Mouse (Mus musculus) stomach, postnatal 0 days (tissue): ENCODE data around the gene Mad1l1. TPM values are rescaled to one million over a fixed set of nuclear protein-coding genes. Genes with fewer than 3 reads are reported as not detected.

Source experiments
- ATAC-seq: fragments of 200-750 bp; cut with Nextera tagmentation; 2 replicates; pipeline ENCODE4 v1.8.0; 2017; ENCODE audit not compliant: low FRiP score, low TSS enrichment
- DNase-seq: peaks from one replicate; pipeline ENCODE4 v3.0.0-alpha.2; 2016; ENCODE audit warnings: low spot score
- H3K27ac ChIP-seq: fragments of 300-500 bp; sonication (generic); replicated peaks from 2 replicates; pipeline ENCODE4 v1.5.1; 2014; ENCODE audit warnings: mild to moderate bottlenecking, control low read depth
- H3K27me3 ChIP-seq: fragments of 300-500 bp; sonication (generic); 2 replicates; pipeline ENCODE4 v1.6.1; 2014; ENCODE audit warnings: low read length; ENCODE audit not compliant: control insufficient read depth, insufficient read depth
- H3K36me3 ChIP-seq: fragments of 300-500 bp; sonication (generic); 2 replicates; pipeline ENCODE4 v1.6.1; 2014; ENCODE audit warnings: low read length, mixed read lengths; ENCODE audit not compliant: control insufficient read depth, insufficient read depth
- H3K4me1 ChIP-seq: fragments of 300-500 bp; sonication (generic); replicated peaks from 2 replicates; pipeline ENCODE4 v1.6.1; 2014; ENCODE audit warnings: antibody characterized with exemption; ENCODE audit not compliant: control insufficient read depth, insufficient read depth
- H3K4me2 ChIP-seq: fragments of 300-500 bp; sonication (generic); replicated peaks from 2 replicates; pipeline ENCODE4 v1.6.1; 2014; ENCODE audit warnings: low read depth, mild to moderate bottlenecking, control low read depth, moderate library complexity
- H3K4me3 ChIP-seq: fragments of 300-500 bp; sonication (generic); 2 replicates; pipeline ENCODE4 v1.5.1; 2014; ENCODE audit warnings: low read depth, low read length, control low read depth
- H3K9ac ChIP-seq: fragments of 300-500 bp; sonication (generic); 2 replicates; pipeline ENCODE4 v1.6.1; 2014; ENCODE audit warnings: mild to moderate bottlenecking, low read length, control low read depth, mixed read lengths
- H3K9me3 ChIP-seq: fragments of 300-500 bp; sonication (generic); 2 replicates; pipeline ENCODE4 v1.6.1; 2016; ENCODE audit warnings: low read length; ENCODE audit not compliant: control insufficient read depth
- CTCF ChIP-seq: IDR thresholded peaks from 2 replicates; pipeline ENCODE4 v1.5.1; 2016; ENCODE audit warnings: antibody characterized with exemption, low read depth, mild to moderate bottlenecking, moderate library complexity
- EP300 ChIP-seq: optimal IDR thresholded peaks from 2 replicates; pipeline ENCODE3; 2016; ENCODE audit warnings: antibody characterized with exemption
- WGBS: fragments of 180-500 bp; shearing (Covaris S2); extraction: QIAGEN DNeasy Blood & Tissue Kit; methylation state at CpG from one replicate; pipeline ENCODE4 v1.1.7; 2014; 5-methylcytosine and 5-hydroxymethylcytosine counted together
- polyA plus RNA-seq: library from polyadenylated mRNA; unstranded; fragments of >200 nt; fragmentation: Nextera tagmentation; extraction: Ambion mirVana; gene quantifications from 2 replicates; pipeline ENCODE4 v1.2.1, GENCODE M21; 2015

The Mad1l1 gene
- polyA plus RNA-seq, 1 experiment from 2014 or later, result 14.2 TPM

GRCm38 (mm10) chr5:140316716-140317115 is 4.6 kb downstream of the Mad1l1 start:
- no peak overlapping the region for H3K27ac ChIP-seq
- ATAC-seq, result no peak
- H3K4me1 ChIP-seq, result peaks cover 3% of the 10 kb centered on the region; the same call in 1 of the 2 replicates
- H3K4me2 ChIP-seq, result no peak overlapping the region
- WGBS, result 69% methylated on average over 3 of the region's 3 CpGs
- no peaks in the 10 kb centered on the region for H3K27me3 ChIP-seq
- no peak overlapping the region for H3K9ac ChIP-seq
- no peak overlapping the region for H3K4me3 ChIP-seq
- H3K36me3 ChIP-seq, result peaks cover 9% of the 10 kb centered on the region; the same call in 1 of the 2 replicates
- no peak for DNase-seq
- TF ChIP-seq EP300 (no peak), CTCF (no peak)
- no peaks in the 10 kb centered on the region for H3K9me3 ChIP-seq

GRCm38 (mm10) chr5:140307602-140308001 is 13.8 kb downstream of the Mad1l1 start:
- Histone ChIP-seq H3K4me3 (no peak overlapping the region), H3K27me3 (no peaks in the 10 kb centered on the region), H3K9ac (no peak overlapping the region), H3K36me3 (peaks cover 23% of the 10 kb centered on the region), H3K27ac (no peak overlapping the region), H3K4me1 (no peaks in the 10 kb centered on the region), H3K9me3 (no peaks in the 10 kb centered on the region), H3K4me2 (no peak overlapping the region)
- TF ChIP-seq CTCF, result no peak
- TF ChIP-seq EP300, result no peak
- DNase-seq, result no peak
- 91% methylated on average over 14 of the region's 14 CpGs for WGBS
- ATAC-seq, result no peak

GRCm38 (mm10) chr5:140306016-140306415 is 15.3 kb downstream of the Mad1l1 start:
- Histone ChIP-seq H3K9me3 (no peaks in the 10 kb centered on the region), H3K36me3 (peaks cover 28% of the 10 kb centered on the region), H3K9ac (no peak overlapping the region), H3K4me1 (no peaks in the 10 kb centered on the region), H3K27me3 (no peaks in the 10 kb centered on the region), H3K27ac (no peak overlapping the region), H3K4me3 (no peak overlapping the region), H3K4me2 (no peak overlapping the region)
- ATAC-seq (no peak), DNase-seq (no peak)
- TF ChIP-seq EP300, result no peak
- TF ChIP-seq CTCF, result no peak
- WGBS, result 89% methylated on average over 8 of the region's 8 CpGs

- TF ChIP-seq EP300, result no peak
- no peak for TF ChIP-seq CTCF
- H3K4me3 ChIP-seq, result no peak overlapping the region
- H3K36me3 ChIP-seq, result peaks cover 21% of the 10 kb centered on the region
- no peak for DNase-seq
- 92% methylated on average over 4 of the region's 4 CpGs for WGBS
- no peak overlapping the region for H3K4me2 ChIP-seq
- no peaks in the 10 kb centered on the region for H3K27me3 ChIP-seq
- no peak overlapping the region for H3K27ac ChIP-seq
- no peak overlapping the region for H3K9ac ChIP-seq
- no peaks in the 10 kb centered on the region for H3K9me3 ChIP-seq
- no peaks in the 10 kb centered on the region for H3K4me1 ChIP-seq
- ATAC-seq, result no peak
Observed at GRCm38 (mm10) chr5:140298291-140298690, 23.1 kb downstream of the Mad1l1 start.

GRCm38 (mm10) chr5:140292152-140292551 is 29.2 kb downstream of the Mad1l1 start:
- H3K36me3 ChIP-seq, result peaks cover 8% of the 10 kb centered on the region; the same call in 1 of the 2 replicates
- DNase-seq, result peak; percentile 71
- no peak for ATAC-seq

GRCm38 (mm10) chr5:140289161-140289560 is 32.2 kb downstream of the Mad1l1 start:
- ATAC-seq (no peak), DNase-seq (no peak)
- Histone ChIP-seq H3K4me2 (no peak overlapping the region), H3K27ac (no peak overlapping the region), H3K4me3 (no peak overlapping the region), H3K4me1 (no peaks in the 10 kb centered on the region), H3K27me3 (no peaks in the 10 kb centered on the region), H3K9me3 (no peaks in the 10 kb centered on the region), H3K9ac (no peak overlapping the region), H3K36me3 (peaks cover 4% of the 10 kb centered on the region; the same call in 1 of the 2 replicates)
- TF ChIP-seq CTCF (no peak), EP300 (no peak)
- 89% methylated on average over 2 of the region's 2 CpGs for WGBS

More at GRCm38 (mm10) chr5:140292152-140292551, 29.2 kb downstream of the Mad1l1 start:
- Histone ChIP-seq H3K27ac (no peak overlapping the region), H3K9ac (no peak overlapping the region), H3K4me3 (no peak overlapping the region), H3K9me3 (no peaks in the 10 kb centered on the region), H3K4me1 (no peaks in the 10 kb centered on the region), H3K27me3 (no peaks in the 10 kb centered on the region), H3K4me2 (no peak overlapping the region)
- 76% methylated on average over 1 of the region's 1 CpGs for WGBS
- TF ChIP-seq EP300, result no peak
- TF ChIP-seq CTCF, result peak; percentile 91
